Mouse (Mus musculus) olfactory bulb, adult 2 months (tissue): ENCODE data around the gene Sh2d5.

Source experiments
- CTCF ChIP-seq: fragments of 200-500 bp; IDR thresholded peaks from 2 replicates; pipeline ENCODE4 v1.5.1; 2012; ENCODE audit warnings: low read depth, mild to moderate bottlenecking, low read length, moderate library complexity; ENCODE audit not compliant: insufficient read depth
- POLR2A ChIP-seq: fragments of 200-500 bp; IDR thresholded peaks from 2 replicates; pipeline ENCODE4 v1.6.1; 2012; ENCODE audit warnings: mild to moderate bottlenecking, low read depth, low read length, moderate library complexity; ENCODE audit not compliant: insufficient read depth

GRCm38 (mm10) chr4:138210116-138210515 lies 40.1 kb upstream of the Sh2d5 start:
- TF ChIP-seq POLR2A (no peak), CTCF (no peak)
